Mouse (Mus musculus): ENCODE results near the gene Rftn2. TPM values are rescaled to one million over a fixed set of nuclear protein-coding genes. Genes with fewer than 3 reads are reported as not detected.

Gene Rftn2
- polyA plus RNA-seq, 1 experiment = not detected

- H3K4me1 ChIP-seq (ENCODE audit: control insufficient read depth) = peaks cover 3% of the 10 kb centered on the region
- no peaks in the 10 kb centered on the region for H3K27me3 ChIP-seq (ENCODE audit: control insufficient read depth)
- no peaks in the 10 kb centered on the region for H3K36me3 ChIP-seq (ENCODE audit: control insufficient read depth)
- H3K9me3 ChIP-seq (ENCODE audit: control insufficient read depth, low read length) = peaks cover 6% of the 10 kb centered on the region
- no peak for TF ChIP-seq GATA1 (IDR thresholded peaks at IDR 0.05; ENCODE audit: low read length)
- TF ChIP-seq TAL1 (IDR thresholded peaks at IDR 0.05; ENCODE audit: low read length) = no peak
- no peak overlapping the region for H3K4me3 ChIP-seq (replicated peaks)
Measured at GRCm38 (mm10) chr1:55167560-55167959, 59.0 kb downstream of the Rftn2 start.

DNA sequence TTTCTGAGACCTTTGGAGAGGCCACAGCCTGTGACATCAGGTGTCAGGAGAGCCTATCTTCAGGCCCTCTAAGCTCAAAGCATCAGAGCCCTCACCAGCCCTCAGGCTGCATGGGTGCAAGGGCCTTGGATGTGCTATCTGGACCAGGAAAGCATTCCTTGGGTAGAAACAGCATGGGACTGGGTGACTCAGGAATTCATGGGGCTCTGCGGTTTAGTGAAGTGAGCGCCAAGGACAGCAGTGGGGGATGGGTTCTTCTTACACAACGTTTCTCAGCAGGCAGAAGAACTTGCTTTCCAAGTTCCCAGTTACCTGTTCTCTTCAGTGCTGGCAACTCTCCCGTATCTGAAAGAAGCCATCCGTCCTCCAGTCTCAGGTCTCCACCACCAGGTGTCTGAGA, 62.6 kb downstream of the Rftn2 start:
- peaks cover 5% of the 10 kb centered on the region for H3K36me3 ChIP-seq (ENCODE audit: control insufficient read depth)
- H3K4me3 ChIP-seq (replicated peaks) = no peak overlapping the region
- peaks cover 4% of the 10 kb centered on the region for H3K9me3 ChIP-seq (ENCODE audit: control insufficient read depth, low read length)
- TF ChIP-seq GATA1 (IDR thresholded peaks at IDR 0.05; ENCODE audit: low read length) (no peak), TAL1 (IDR thresholded peaks at IDR 0.05; ENCODE audit: low read length) (no peak)
- H3K27me3 ChIP-seq (ENCODE audit: control insufficient read depth) = no peaks in the 10 kb centered on the region
- H3K4me1 ChIP-seq (ENCODE audit: control insufficient read depth) = peaks cover 3% of the 10 kb centered on the region

DNA sequence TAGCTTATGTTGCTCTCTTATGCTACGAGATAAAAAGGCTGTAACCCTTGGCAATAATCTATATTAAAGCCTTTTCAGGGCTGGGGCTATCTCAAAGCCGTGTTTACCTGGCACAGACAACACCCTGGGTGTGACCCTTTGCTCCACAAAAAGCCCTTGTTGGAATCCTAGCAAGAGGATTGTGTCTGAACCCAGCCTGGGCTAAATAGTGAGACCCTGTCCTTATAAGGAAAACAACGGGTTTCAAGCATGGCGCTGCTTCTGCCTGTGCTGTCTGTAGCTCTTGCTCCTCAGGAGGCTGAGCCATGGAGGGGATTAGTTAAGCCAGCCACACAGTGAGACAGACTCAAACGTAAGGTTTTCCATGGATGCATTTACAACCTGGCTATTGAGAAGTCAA, 63.8 kb downstream of the Rftn2 start:
- Histone ChIP-seq H3K9me3 (ENCODE audit: control insufficient read depth, low read length) (peaks cover 4% of the 10 kb centered on the region; the same call in 1 of the 2 replicates), H3K27me3 (ENCODE audit: control insufficient read depth) (no peaks in the 10 kb centered on the region), H3K4me1 (ENCODE audit: control insufficient read depth) (peaks cover 3% of the 10 kb centered on the region), H3K4me3 (replicated peaks) (no peak overlapping the region), H3K36me3 (ENCODE audit: control insufficient read depth) (peaks cover 17% of the 10 kb centered on the region)
- TF ChIP-seq TAL1 (IDR thresholded peaks at IDR 0.05; ENCODE audit: low read length) (no peak), GATA1 (IDR thresholded peaks at IDR 0.05; ENCODE audit: low read length) (no peak)

DNA sequence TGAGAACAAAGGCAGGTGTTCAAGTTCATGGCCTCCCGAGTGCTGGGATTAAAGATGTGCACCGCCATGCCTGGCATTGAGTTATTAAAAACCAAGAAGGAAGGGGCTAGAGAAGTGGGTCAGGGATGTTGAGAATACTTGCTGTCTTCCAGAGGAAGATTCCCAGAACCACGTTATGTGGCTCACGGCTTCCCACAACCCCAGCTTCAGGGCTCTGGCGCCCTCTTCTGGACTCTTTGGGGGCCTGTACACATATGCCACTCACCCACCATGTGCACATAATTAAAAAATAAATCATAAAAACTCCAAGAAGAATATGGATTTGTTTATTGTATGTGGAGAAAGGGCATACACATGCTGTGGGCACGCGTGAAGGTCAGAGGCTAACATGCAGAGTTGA, 64.7 kb downstream of the Rftn2 start:
- peaks cover 4% of the 10 kb centered on the region; the same call in 1 of the 2 replicates for H3K9me3 ChIP-seq (ENCODE audit: control insufficient read depth, low read length)
- no peak overlapping the region for H3K4me3 ChIP-seq (replicated peaks)
- no peaks in the 10 kb centered on the region for H3K27me3 ChIP-seq (ENCODE audit: control insufficient read depth)
- no peak for TF ChIP-seq GATA1 (IDR thresholded peaks at IDR 0.05; ENCODE audit: low read length)
- TF ChIP-seq TAL1 (IDR thresholded peaks at IDR 0.05; ENCODE audit: low read length) = no peak
- H3K4me1 ChIP-seq (ENCODE audit: control insufficient read depth) = no peaks in the 10 kb centered on the region; the same call in 1 of the 2 replicates
- peaks cover 25% of the 10 kb centered on the region for H3K36me3 ChIP-seq (ENCODE audit: control insufficient read depth)

DNA sequence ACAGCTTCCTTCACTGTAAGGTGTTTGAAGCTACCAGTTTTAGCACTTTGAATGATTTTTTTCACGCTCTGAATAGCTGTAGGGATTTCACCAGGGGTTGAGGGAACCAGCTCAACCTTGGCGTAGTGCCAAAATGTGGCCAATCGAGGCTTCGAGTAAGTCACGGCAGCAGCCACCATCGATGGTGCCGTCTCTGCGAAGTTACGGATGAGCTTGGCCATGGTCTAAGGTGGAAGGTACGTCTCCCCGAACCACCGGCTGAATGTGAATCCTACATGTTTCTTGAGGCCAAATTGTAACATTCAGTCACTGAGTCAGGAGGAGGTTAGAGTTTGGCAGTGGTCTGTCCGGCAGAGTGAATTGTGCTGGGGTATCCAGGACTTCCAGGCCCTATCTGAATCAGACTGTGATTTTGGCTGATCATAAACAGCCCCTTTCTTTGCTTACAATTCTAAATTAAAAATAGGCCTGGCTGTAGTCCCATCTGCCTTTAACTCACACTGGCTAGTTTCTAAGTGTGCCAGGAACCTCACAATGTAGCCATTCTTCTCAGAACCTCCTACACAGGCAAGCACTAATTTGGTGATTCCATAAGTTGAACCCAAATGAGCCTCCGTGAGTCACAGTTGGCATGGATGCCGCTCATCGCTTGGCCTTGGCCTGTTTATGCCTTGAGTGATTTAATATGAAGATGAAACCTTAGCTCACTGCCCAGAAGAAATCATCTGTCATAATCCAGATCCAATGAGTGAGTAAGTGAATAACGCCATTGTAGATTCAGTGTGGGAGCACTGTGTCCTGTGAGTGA, 65.5 kb downstream of the Rftn2 start:
- Histone ChIP-seq H3K4me3 (replicated peaks) (no peak overlapping the region), H3K9me3 (ENCODE audit: control insufficient read depth, low read length) (peaks cover 4% of the 10 kb centered on the region; the same call in 1 of the 2 replicates), H3K27me3 (ENCODE audit: control insufficient read depth) (no peaks in the 10 kb centered on the region), H3K4me1 (ENCODE audit: control insufficient read depth) (no peaks in the 10 kb centered on the region; the same call in 1 of the 2 replicates), H3K36me3 (ENCODE audit: control insufficient read depth) (peaks cover 34% of the 10 kb centered on the region)
- TF ChIP-seq GATA1 (IDR thresholded peaks at IDR 0.05; ENCODE audit: low read length) (no peak), TAL1 (IDR thresholded peaks at IDR 0.05; ENCODE audit: low read length) (no peak)

DNA sequence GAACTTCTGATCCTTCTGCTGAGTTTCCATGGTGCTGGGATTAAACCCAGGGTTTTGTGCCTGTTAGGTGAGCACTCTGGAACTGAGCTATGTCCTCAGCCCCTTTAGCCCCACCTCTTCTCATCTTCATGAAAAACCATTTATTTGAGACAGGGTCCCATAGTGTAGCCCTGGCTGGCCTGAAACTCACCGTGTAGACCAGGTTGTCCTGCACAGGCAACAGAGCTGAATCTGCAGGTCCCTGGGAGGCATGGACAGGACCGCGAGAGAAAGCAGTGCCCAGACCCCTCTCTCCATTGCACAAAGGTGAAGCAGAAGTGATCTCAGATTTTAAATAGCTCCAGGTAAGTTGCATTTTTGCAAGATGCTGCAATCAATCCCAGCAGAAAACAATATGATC, 66.4 kb downstream of the Rftn2 start:
- TF ChIP-seq TAL1 (IDR thresholded peaks at IDR 0.05; ENCODE audit: low read length) (no peak), GATA1 (IDR thresholded peaks at IDR 0.05; ENCODE audit: low read length) (no peak)
- peaks cover 42% of the 10 kb centered on the region for H3K36me3 ChIP-seq (ENCODE audit: control insufficient read depth)
- H3K4me3 ChIP-seq (replicated peaks) = no peak overlapping the region
- H3K27me3 ChIP-seq (ENCODE audit: control insufficient read depth) = no peaks in the 10 kb centered on the region
- H3K4me1 ChIP-seq (ENCODE audit: control insufficient read depth) = no peaks in the 10 kb centered on the region; the same call in 1 of the 2 replicates
- peaks cover 4% of the 10 kb centered on the region; the same call in 1 of the 2 replicates for H3K9me3 ChIP-seq (ENCODE audit: control insufficient read depth, low read length)

GRCm38 (mm10) chr1:55158821-55159220, 67.8 kb downstream of the Rftn2 start:
- no peaks in the 10 kb centered on the region; the same call in 1 of the 2 replicates for H3K4me1 ChIP-seq (ENCODE audit: control insufficient read depth)
- H3K36me3 ChIP-seq (ENCODE audit: control insufficient read depth) = peaks cover 53% of the 10 kb centered on the region
- H3K9me3 ChIP-seq (ENCODE audit: control insufficient read depth, low read length) = peaks cover 4% of the 10 kb centered on the region; the same call in 1 of the 2 replicates
- TF ChIP-seq TAL1 (IDR thresholded peaks at IDR 0.05; ENCODE audit: low read length) = no peak
- TF ChIP-seq GATA1 (IDR thresholded peaks at IDR 0.05; ENCODE audit: low read length) = no peak
- H3K4me3 ChIP-seq (replicated peaks) = no peak overlapping the region
- H3K27me3 ChIP-seq (ENCODE audit: control insufficient read depth) = no peaks in the 10 kb centered on the region

- TF ChIP-seq TAL1 (IDR thresholded peaks at IDR 0.05; ENCODE audit: low read length) (no peak), GATA1 (IDR thresholded peaks at IDR 0.05; ENCODE audit: low read length) (no peak)
- no peaks in the 10 kb centered on the region; the same call in 1 of the 2 replicates for H3K4me1 ChIP-seq (ENCODE audit: control insufficient read depth)
- H3K9me3 ChIP-seq (ENCODE audit: control insufficient read depth, low read length) = peaks cover 4% of the 10 kb centered on the region; the same call in 1 of the 2 replicates
- H3K36me3 ChIP-seq (ENCODE audit: control insufficient read depth) = peaks cover 59% of the 10 kb centered on the region
- no peaks in the 10 kb centered on the region for H3K27me3 ChIP-seq (ENCODE audit: control insufficient read depth)
- H3K4me3 ChIP-seq (replicated peaks) = no peak overlapping the region
Measured at GRCm38 (mm10) chr1:55158211-55158610, 68.4 kb downstream of the Rftn2 start.

DNA sequence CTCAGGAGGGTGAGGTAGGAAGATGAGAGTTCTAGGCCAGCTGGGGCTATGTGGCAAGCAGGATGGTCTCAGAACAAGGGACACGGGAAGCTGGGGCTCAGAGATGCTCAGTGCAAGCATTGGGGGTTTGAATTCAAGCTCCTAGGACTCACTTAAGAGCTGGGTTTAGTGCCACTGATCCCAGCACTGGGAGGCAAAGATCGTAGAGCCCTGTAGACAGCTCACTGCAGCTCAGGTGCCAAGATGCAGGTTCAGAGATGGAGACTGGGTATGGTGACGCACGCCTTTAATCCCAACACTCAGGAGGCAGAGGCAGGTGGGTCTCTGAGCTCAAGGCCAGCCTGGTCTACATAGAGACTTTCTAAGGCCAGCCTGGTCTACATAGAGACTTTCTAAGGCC, 69.3 kb downstream of the Rftn2 start:
- no peaks in the 10 kb centered on the region for H3K27me3 ChIP-seq (ENCODE audit: control insufficient read depth)
- TF ChIP-seq GATA1 (IDR thresholded peaks at IDR 0.05; ENCODE audit: low read length) (no peak), TAL1 (IDR thresholded peaks at IDR 0.05; ENCODE audit: low read length) (no peak)
- H3K9me3 ChIP-seq (ENCODE audit: control insufficient read depth, low read length) = peaks cover 4% of the 10 kb centered on the region; the same call in 1 of the 2 replicates
- peaks cover 68% of the 10 kb centered on the region for H3K36me3 ChIP-seq (ENCODE audit: control insufficient read depth)
- no peaks in the 10 kb centered on the region; the same call in 1 of the 2 replicates for H3K4me1 ChIP-seq (ENCODE audit: control insufficient read depth)
- H3K4me3 ChIP-seq (replicated peaks) = no peak overlapping the region

All from erythroblast, embryonic 14.5 days (primary cell).